Mouse (Mus musculus) spleen, postnatal 36 days (tissue): ENCODE results near the gene Cnpy1.

Source experiments
- DNase-seq, 2 experiments: peaks; one replicate each; pipeline ENCODE4 v3.0.0; 2022; ENCODE audit warnings: low spot score in 2 of 2, mixed read lengths in 1 of 2

Cnpy1 gene

GRCm38 (mm10) chr5:28245574-28245973, at the start of gene Cnpy1:
Cnpy1 (minus strand) TSS chr5:28245806.
- no peak for DNase-seq

GRCm38 (mm10) chr5:28293990-28294389, 48.4 kb upstream of the Cnpy1 start:
- peak; percentile 65 to 68 for DNase-seq

- no peak for DNase-seq
Measured at GRCm38 (mm10) chr5:28292281-28292680, 46.7 kb upstream of the Cnpy1 start.

GRCm38 (mm10) chr5:28291118-28291850, 45.7 kb upstream of the Cnpy1 start:
- DNase-seq = no peak

GRCm38 (mm10) chr5:28290630-28291029, 45.0 kb upstream of the Cnpy1 start:
- no peak for DNase-seq

GRCm38 (mm10) chr5:28289111-28289510, 43.5 kb upstream of the Cnpy1 start:
- no peak for DNase-seq

- DNase-seq = no peak
Measured at GRCm38 (mm10) chr5:28277279-28277678, 31.7 kb upstream of the Cnpy1 start.

GRCm38 (mm10) chr5:28272836-28273235, 27.2 kb upstream of the Cnpy1 start:
- no peak for DNase-seq

- DNase-seq = peak; percentile 35 to 48
Measured at GRCm38 (mm10) chr5:28269469-28269991, 23.9 kb upstream of the Cnpy1 start.

GRCm38 (mm10) chr5:28267576-28267975, 22.0 kb upstream of the Cnpy1 start:
- DNase-seq = no peak

GRCm38 (mm10) chr5:28265653-28266052, 20.0 kb upstream of the Cnpy1 start:
- DNase-seq = no peak

- DNase-seq = no peak
Measured at GRCm38 (mm10) chr5:28263852-28264251, 18.2 kb upstream of the Cnpy1 start.

- DNase-seq = no peak
Measured at GRCm38 (mm10) chr5:28262070-28262469, 16.5 kb upstream of the Cnpy1 start.

- DNase-seq = no peak
Measured at GRCm38 (mm10) chr5:28259939-28260338, 14.3 kb upstream of the Cnpy1 start.

- no peak for DNase-seq
Measured at GRCm38 (mm10) chr5:28259385-28259784, 13.8 kb upstream of the Cnpy1 start.

- DNase-seq = no peak
Measured at GRCm38 (mm10) chr5:28257816-28258215, 12.2 kb upstream of the Cnpy1 start.

- DNase-seq = no peak
Measured at GRCm38 (mm10) chr5:28252999-28253398, 7.4 kb upstream of the Cnpy1 start.

- DNase-seq = no peak
Measured at GRCm38 (mm10) chr5:28252260-28252659, 6.7 kb upstream of the Cnpy1 start.

- no peak for DNase-seq
Measured at GRCm38 (mm10) chr5:28251211-28251764, 5.7 kb upstream of the Cnpy1 start.

GRCm38 (mm10) chr5:28250479-28250878, 4.9 kb upstream of the Cnpy1 start:
- DNase-seq = no peak

GRCm38 (mm10) chr5:28245121-28245520, 485 bp downstream of the Cnpy1 start:
- DNase-seq = no peak

GRCm38 (mm10) chr5:28243501-28244177, 2.0 kb downstream of the Cnpy1 start:
- DNase-seq = no peak

GRCm38 (mm10) chr5:28241423-28241822, 4.2 kb downstream of the Cnpy1 start:
- DNase-seq = no peak
